Mouse (Mus musculus): ENCODE measurements around the gene P2rx4. TPM values are rescaled to one million over a fixed set of nuclear protein-coding genes. Genes with fewer than 3 reads are reported as not detected.
A peak's percentile ranks its signal among the peaks of the same experiment; 100 is the strongest.

Gene P2rx4
- polyA plus RNA-seq, 1 experiment from 2014 or later: 19.2 TPM

GRCm38 (mm10) chr5:122763271-122764031 lies 56.1 kb downstream of the P2rx4 start:
- H3K9ac ChIP-seq: no peak overlapping the region
- H3K4me2 ChIP-seq: peak overlapping the region; percentile 42
- no peaks in the 10 kb centered on the region for H3K9me3 ChIP-seq (replicated peaks)
- peak overlapping the region; percentile 56 for H3K27ac ChIP-seq
- no peak overlapping the region for H3K4me3 ChIP-seq
- H3K4me1 ChIP-seq (replicated peaks): peaks cover 22% of the 10 kb centered on the region
- WGBS: 53% methylated on average over 29 of the region's 29 CpGs
- no peaks in the 10 kb centered on the region for H3K27me3 ChIP-seq
- peak; percentile 14; the same call in 1 of the 2 replicates for ATAC-seq (replicated peaks; ENCODE audit: insufficient number of reproducible peaks, insufficient read depth, low FRiP score, low read depth)
- H3K36me3 ChIP-seq: no peaks in the 10 kb centered on the region

- WGBS: 42% methylated on average over 10 of the region's 10 CpGs
- H3K4me1 ChIP-seq (replicated peaks): peaks cover 22% of the 10 kb centered on the region
- peak overlapping the region; percentile 42 for H3K4me2 ChIP-seq
- no peaks in the 10 kb centered on the region for H3K27me3 ChIP-seq
- no peak; the same call in 1 of the 2 replicates for ATAC-seq (replicated peaks; ENCODE audit: insufficient number of reproducible peaks, insufficient read depth, low FRiP score, low read depth)
- no peaks in the 10 kb centered on the region for H3K36me3 ChIP-seq
- H3K27ac ChIP-seq: 0 out of 2 replicates have a peak overlapping the region, but pooled peaks have one; percentile 56
- H3K4me3 ChIP-seq: no peak overlapping the region
- no peaks in the 10 kb centered on the region for H3K9me3 ChIP-seq (replicated peaks)
- H3K9ac ChIP-seq: no peak overlapping the region
Observed at GRCm38 (mm10) chr5:122764032-122764464, 56.7 kb downstream of the P2rx4 start.

- Histone ChIP-seq H3K27me3 (no peaks in the 10 kb centered on the region), H3K9ac (no peak overlapping the region), H3K27ac (no peak overlapping the region), H3K4me1 (replicated peaks) (peaks cover 32% of the 10 kb centered on the region), H3K4me2 (no peak overlapping the region), H3K4me3 (no peak overlapping the region), H3K36me3 (no peaks in the 10 kb centered on the region), H3K9me3 (replicated peaks) (no peaks in the 10 kb centered on the region)
- WGBS: 92% methylated on average over 11 of the region's 11 CpGs
- no peak for ATAC-seq (replicated peaks; ENCODE audit: insufficient number of reproducible peaks, insufficient read depth, low FRiP score, low read depth)
Observed at GRCm38 (mm10) chr5:122767283-122767682, 59.9 kb downstream of the P2rx4 start.

- H3K4me1 ChIP-seq (replicated peaks): peaks cover 18% of the 10 kb centered on the region
- no peak for ATAC-seq (replicated peaks; ENCODE audit: insufficient number of reproducible peaks, insufficient read depth, low FRiP score, low read depth)
- H3K9me3 ChIP-seq (replicated peaks): no peaks in the 10 kb centered on the region
- H3K36me3 ChIP-seq: no peaks in the 10 kb centered on the region
- H3K27me3 ChIP-seq: no peaks in the 10 kb centered on the region
- H3K4me2 ChIP-seq: no peak overlapping the region
- H3K9ac ChIP-seq: no peak overlapping the region
- no peak overlapping the region for H3K4me3 ChIP-seq
- H3K27ac ChIP-seq: no peak overlapping the region
- WGBS: 77% methylated on average over 15 of the region's 15 CpGs
Observed at GRCm38 (mm10) chr5:122769101-122769568, 61.8 kb downstream of the P2rx4 start.

GRCm38 (mm10) chr5:122770304-122770703 lies 63.0 kb downstream of the P2rx4 start:
- H3K4me2 ChIP-seq: no peak overlapping the region
- H3K27me3 ChIP-seq: no peaks in the 10 kb centered on the region
- WGBS: 56% methylated on average over 7 of the region's 7 CpGs
- H3K9me3 ChIP-seq (replicated peaks): no peaks in the 10 kb centered on the region
- H3K4me3 ChIP-seq: no peak overlapping the region
- H3K27ac ChIP-seq: peak overlapping the region; percentile 79
- H3K4me1 ChIP-seq (replicated peaks): peaks cover 20% of the 10 kb centered on the region
- H3K36me3 ChIP-seq: no peaks in the 10 kb centered on the region
- peak; percentile 37; the same call in 1 of the 2 replicates for ATAC-seq (replicated peaks; ENCODE audit: insufficient number of reproducible peaks, insufficient read depth, low FRiP score, low read depth)
- H3K9ac ChIP-seq: no peak overlapping the region

GRCm38 (mm10) chr5:122770806-122771261 lies 63.5 kb downstream of the P2rx4 start:
- WGBS: 43% methylated on average over 10 of the region's 10 CpGs
- H3K9ac ChIP-seq: no peak overlapping the region
- peak overlapping the region; percentile 79 for H3K27ac ChIP-seq
- peak; percentile 50; the same call in 1 of the 2 replicates for ATAC-seq (replicated peaks; ENCODE audit: insufficient number of reproducible peaks, insufficient read depth, low FRiP score, low read depth)
- H3K36me3 ChIP-seq: no peaks in the 10 kb centered on the region
- no peak overlapping the region for H3K4me3 ChIP-seq
- peaks cover 20% of the 10 kb centered on the region for H3K4me1 ChIP-seq (replicated peaks)
- peak overlapping the region; percentile 30 for H3K4me2 ChIP-seq
- no peaks in the 10 kb centered on the region for H3K27me3 ChIP-seq
- no peaks in the 10 kb centered on the region for H3K9me3 ChIP-seq (replicated peaks)

- H3K27ac ChIP-seq: peak overlapping the region; percentile 79
- ATAC-seq (replicated peaks; ENCODE audit: insufficient number of reproducible peaks, insufficient read depth, low FRiP score, low read depth): no peak
- 76% methylated on average over 9 of the region's 9 CpGs for WGBS
- no peak overlapping the region for H3K4me2 ChIP-seq
- no peaks in the 10 kb centered on the region for H3K36me3 ChIP-seq
- H3K4me1 ChIP-seq (replicated peaks): peaks cover 20% of the 10 kb centered on the region
- H3K4me3 ChIP-seq: no peak overlapping the region
- no peaks in the 10 kb centered on the region for H3K9me3 ChIP-seq (replicated peaks)
- no peaks in the 10 kb centered on the region for H3K27me3 ChIP-seq
- H3K9ac ChIP-seq: no peak overlapping the region
Observed at GRCm38 (mm10) chr5:122771428-122771827, 64.1 kb downstream of the P2rx4 start.

- Histone ChIP-seq H3K4me2 (no peak overlapping the region), H3K4me1 (replicated peaks) (peaks cover 28% of the 10 kb centered on the region), H3K27me3 (no peaks in the 10 kb centered on the region), H3K36me3 (no peaks in the 10 kb centered on the region), H3K9me3 (replicated peaks) (no peaks in the 10 kb centered on the region), H3K9ac (no peak overlapping the region), H3K27ac (no peak overlapping the region), H3K4me3 (no peak overlapping the region)
- WGBS: 86% methylated on average over 11 of the region's 11 CpGs
- ATAC-seq (replicated peaks; ENCODE audit: insufficient number of reproducible peaks, insufficient read depth, low FRiP score, low read depth): no peak
Observed at GRCm38 (mm10) chr5:122773756-122774155, 66.4 kb downstream of the P2rx4 start.

- ATAC-seq (replicated peaks; ENCODE audit: insufficient number of reproducible peaks, insufficient read depth, low FRiP score, low read depth): no peak
- WGBS: 59% methylated on average over 28 of the region's 28 CpGs
- Histone ChIP-seq H3K36me3 (no peaks in the 10 kb centered on the region), H3K4me1 (replicated peaks) (peaks cover 29% of the 10 kb centered on the region), H3K27me3 (no peaks in the 10 kb centered on the region), H3K4me3 (peak overlapping the region; percentile 13; the same call in 1 of the 2 replicates), H3K4me2 (peak overlapping the region; percentile 41), H3K9me3 (replicated peaks) (no peaks in the 10 kb centered on the region), H3K9ac (no peak overlapping the region), H3K27ac (peak overlapping the region; percentile 38)
Observed at GRCm38 (mm10) chr5:122774743-122775611, 67.6 kb downstream of the P2rx4 start.

- Histone ChIP-seq H3K4me2 (no peak overlapping the region), H3K4me3 (no peak overlapping the region), H3K9ac (no peak overlapping the region), H3K27ac (peak overlapping the region; percentile 38; the same call in 1 of the 2 replicates), H3K9me3 (replicated peaks) (no peaks in the 10 kb centered on the region), H3K27me3 (no peaks in the 10 kb centered on the region), H3K36me3 (no peaks in the 10 kb centered on the region), H3K4me1 (replicated peaks) (peaks cover 21% of the 10 kb centered on the region)
- 66% methylated on average over 14 of the region's 14 CpGs for WGBS
- ATAC-seq (replicated peaks; ENCODE audit: insufficient number of reproducible peaks, insufficient read depth, low FRiP score, low read depth): no peak
Observed at GRCm38 (mm10) chr5:122775646-122776286, 68.4 kb downstream of the P2rx4 start.

- Histone ChIP-seq H3K4me2 (no peak overlapping the region), H3K4me1 (replicated peaks) (peaks cover 17% of the 10 kb centered on the region), H3K27ac (no peak overlapping the region), H3K27me3 (no peaks in the 10 kb centered on the region), H3K36me3 (no peaks in the 10 kb centered on the region), H3K9me3 (replicated peaks) (no peaks in the 10 kb centered on the region), H3K4me3 (no peak overlapping the region), H3K9ac (no peak overlapping the region)
- 57% methylated on average over 2 of the region's 2 CpGs for WGBS
- ATAC-seq (replicated peaks; ENCODE audit: insufficient number of reproducible peaks, insufficient read depth, low FRiP score, low read depth): no peak
Observed at GRCm38 (mm10) chr5:122777322-122777721, 70.0 kb downstream of the P2rx4 start.

Measured in heart, embryonic 15.5 days (tissue).